Mouse (Mus musculus): Measurements from ENCODE around the gene Prkci.

GRCm38 (mm10) chr3:31019287-31019686, 23.7 kb downstream of the Prkci start:
- TF ChIP-seq CTCF (IDR thresholded peaks at IDR 0.05; ENCODE audit: low read depth, low read length), result no peak
- no peak for TF ChIP-seq GATA1 (IDR thresholded peaks at IDR 0.05; ENCODE audit: borderline replicate concordance, low read length)
- no peak for TF ChIP-seq GATA2 (IDR thresholded peaks at IDR 0.05; ENCODE audit: borderline replicate concordance, low read depth, low read length)
- TF ChIP-seq TAL1 (conservative IDR thresholded peaks at IDR 0.05; ENCODE audit: low read depth, low read length), result no peak
- TF ChIP-seq POLR2AphosphoS5 (IDR thresholded peaks at IDR 0.05; ENCODE audit: insufficient replicate concordance, low read depth, low read length), result no peak

All from G1E (cell line).